ENCODE assay signal across 9 mouse cellular contexts in the genomic region with DNA sequence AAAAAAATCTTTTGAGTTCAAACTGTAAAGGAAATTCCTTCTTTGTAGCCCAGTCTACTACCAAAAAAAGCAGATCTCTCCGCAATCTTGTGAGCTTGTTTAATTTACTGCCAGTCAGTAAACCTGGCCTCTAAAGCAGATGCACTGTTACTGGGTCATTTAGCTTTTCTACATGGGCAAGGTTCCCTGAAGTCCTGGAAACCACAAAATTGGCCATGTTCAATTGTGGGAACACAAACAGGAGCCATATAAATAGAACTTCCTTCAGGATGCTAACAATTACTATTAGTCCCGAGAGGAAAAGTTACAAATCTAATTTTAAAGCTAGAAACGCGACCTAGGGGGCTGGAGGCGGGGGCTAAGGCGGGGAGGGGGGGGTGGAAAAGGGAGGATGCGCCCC. TPM values are rescaled to one million over a fixed set of nuclear protein-coding genes. Genes with fewer than 3 reads are reported as not detected.
DNase-seq lines count a peak whose midpoint lies in the region; ATAC-seq and TF ChIP-seq lines count a peak whose summit lies in the region.
"Had no signal": no experiment of that assay in that cellular context is flagged by ENCODE, and none has a peak within 500 bp of the region (broad histone marks: within the 10 kb centered on the region; RNA-seq: fewer than 3 reads in every experiment).

No protein-coding gene starts in this region.

- peaks cover 10% of the 10 kb centered on the region for H3K79me2 ChIP-seq in CH12.LX (replicated peaks; ENCODE audit: control insufficient read depth, extremely low read depth, insufficient read depth, poor library complexity, severe bottlenecking)

- no peaks in the 10 kb centered on the region for H3K27me3 ChIP-seq in CH12.LX (replicated peaks)
- no peaks in the 10 kb centered on the region for H3K27me3 ChIP-seq in embryonic facial prominence, embryonic 11.5 days (ENCODE audit: control insufficient read depth, insufficient read depth, low read length)
- H3K27me3 ChIP-seq in intestine, embryonic 15.5 days (replicated peaks), result no peaks in the 10 kb centered on the region
- H3K27me3 ChIP-seq: Patski had no signal

- H3K4me1 ChIP-seq in CH12.LX (ENCODE audit: control insufficient read depth in 1 of 2, insufficient read depth in 2 of 2), result peaks cover 0 to 13% of the 10 kb centered on the region in 2 experiments; a peak in 2 of 4 replicates
- H3K4me1 ChIP-seq in embryonic facial prominence, embryonic 11.5 days (ENCODE audit: control insufficient read depth, insufficient read depth, low read length), result no peaks in the 10 kb centered on the region
- H3K4me1 ChIP-seq in intestine, embryonic 15.5 days (replicated peaks), result 0 out of 2 replicates have a peak, but pooled peaks cover 2% of the 10 kb centered on the region
- H3K4me1 ChIP-seq in olfactory bulb, adult 2 months (ENCODE audit: control insufficient read depth, insufficient read depth, low read length), result peaks cover 9% of the 10 kb centered on the region; the same call in 1 of the 2 replicates

- peak overlapping the region; percentile 65 to 74 (median 71) for H3K4me3 ChIP-seq in CH12.LX (replicated peaks in 1 of 3; ENCODE audit: low read depth in 2 of 3, low read length in 2 of 3, poor library complexity in 1 of 3)
- H3K4me3 ChIP-seq in embryonic facial prominence, embryonic 11.5 days (ENCODE audit: low read depth, low read length), result peak overlapping the region; percentile 33
- H3K4me3 ChIP-seq in intestine, embryonic 15.5 days (replicated peaks), result peak overlapping the region; percentile 58
- H3K4me3 ChIP-seq in olfactory bulb, adult 2 months (ENCODE audit: insufficient read depth, low read depth, low read length), result peak overlapping the region; percentile 47

- dilution Hi-C loops in CH12.LX (cut with MboI; ENCODE audit: extremely low pct_ligation_motif_present, extremely low pct_unique_long_range_greater_than_20kb, low sequenced_read_pairs), result no loop called here

- TF ChIP-seq CTCF in CH12.LX (conservative IDR thresholded peaks at IDR 0.05 in 1 of 2, IDR thresholded peaks at IDR 0.05 in 1 of 2; ENCODE audit: low read depth in 2 of 2, low read length in 2 of 2), result no peak
- no peak for TF ChIP-seq CTCF in olfactory bulb, adult 2 months (IDR thresholded peaks at IDR 0.05; ENCODE audit: insufficient read depth, low read depth, low read length)

- H3K9ac ChIP-seq in CH12.LX (ENCODE audit: insufficient read depth, low read depth), result peak overlapping the region; percentile 84
- peak overlapping the region; percentile 58 for H3K9ac ChIP-seq in embryonic facial prominence, embryonic 11.5 days (replicated peaks; ENCODE audit: low read length)
- H3K9ac ChIP-seq in intestine, embryonic 15.5 days, result peak overlapping the region; percentile 58

- no peak for ATAC-seq in embryonic facial prominence, embryonic 11.5 days (replicated peaks; ENCODE audit: insufficient number of reproducible peaks, low FRiP score, low TSS enrichment, low read depth)
- ATAC-seq in intestine, embryonic 15.5 days, result no peak
- ATAC-seq: Patski had no signal

- H3K27ac ChIP-seq in CH12.LX (ENCODE audit: insufficient read depth, low read depth), result no peak overlapping the region
- H3K27ac ChIP-seq in embryonic facial prominence, embryonic 11.5 days (replicated peaks; ENCODE audit: low read depth, low read length), result no peak overlapping the region
- no peak overlapping the region for H3K27ac ChIP-seq in intestine, embryonic 15.5 days
- H3K27ac ChIP-seq in olfactory bulb, adult 2 months (ENCODE audit: insufficient read depth, low read depth, low read length), result no peak overlapping the region

- no peak for TF ChIP-seq POLR2A in CH12.LX (IDR thresholded peaks at IDR 0.05; ENCODE audit: low read depth, low read length)
- no peak for TF ChIP-seq POLR2A in olfactory bulb, adult 2 months (IDR thresholded peaks at IDR 0.05; ENCODE audit: insufficient read depth, low read depth, low read length)

- WGBS in embryonic facial prominence, embryonic 11.5 days, result 7% methylated on average over 7 of the region's 7 CpGs
- WGBS in intestine, embryonic 15.5 days, result 3% methylated on average over 7 of the region's 7 CpGs
- 14% methylated on average over 7 of the region's 7 CpGs for WGBS in olfactory bulb, adult 2 months

- no peak for TF ChIP-seq RAD21 in CH12.LX (IDR thresholded peaks at IDR 0.05; ENCODE audit: low read depth, low read length)

- DNase-seq in embryo, embryonic 11 days, result peak; percentile 20
- DNase-seq in embryo, embryonic 10 days (ENCODE audit: low spot score), result no peak
- DNase-seq in CH12.LX (ENCODE audit: extremely low read depth), result no peak
- DNase-seq in embryonic facial prominence, embryonic 11.5 days (ENCODE audit: low spot score), result peak; percentile 22
- DNase-seq in ovary, postnatal 10 days (ENCODE audit: low spot score), result no peak
- no peak for DNase-seq in left cerebral cortex, adult 18-20 months (ENCODE audit: low spot score in 2 of 2)

- H3K36me3 ChIP-seq in CH12.LX (replicated peaks in 1 of 2; ENCODE audit: control insufficient read depth in 1 of 2, insufficient read depth in 1 of 2, low read length in 1 of 2), result peaks cover 0 to 3% of the 10 kb centered on the region in 2 experiments
- no peaks in the 10 kb centered on the region for H3K36me3 ChIP-seq in embryonic facial prominence, embryonic 11.5 days (replicated peaks; ENCODE audit: control insufficient read depth, insufficient read depth, low read depth, low read length)
- no peaks in the 10 kb centered on the region for H3K36me3 ChIP-seq in intestine, embryonic 15.5 days

- no peak for TF ChIP-seq EP300 in CH12.LX (IDR thresholded peaks at IDR 0.05; ENCODE audit: low read length)

- no peaks in the 10 kb centered on the region for H3K9me3 ChIP-seq in CH12.LX (replicated peaks; ENCODE audit: low read length)
- no peaks in the 10 kb centered on the region for H3K9me3 ChIP-seq in embryonic facial prominence, embryonic 11.5 days (replicated peaks; ENCODE audit: control insufficient read depth, low read length)
- no peaks in the 10 kb centered on the region for H3K9me3 ChIP-seq in intestine, embryonic 15.5 days

- H3K4me2 ChIP-seq in CH12.LX (ENCODE audit: insufficient read depth, low read depth, poor library complexity, severe bottlenecking), result peak overlapping the region; percentile 91; the same call in 1 of the 2 replicates
- H3K4me2 ChIP-seq in embryonic facial prominence, embryonic 11.5 days (ENCODE audit: low read depth, low read length), result peak overlapping the region; percentile 51
- peak overlapping the region; percentile 63 for H3K4me2 ChIP-seq in intestine, embryonic 15.5 days (replicated peaks)

- in situ Hi-C loops in CH12.LX (cut with MboI; ENCODE audit: low pct_ligation_motif_present, low pct_unique_long_range_greater_than_20kb, low sequenced_read_pairs), result no loop called here

TF ChIP-seq in CH12.LX, 34 proteins besides CTCF, POLR2A, EP300 and RAD21:
- TF ChIP-seq MAFK (IDR thresholded peaks at IDR 0.05; ENCODE audit: insufficient replicate concordance, low read length) (no peak), TBP (conservative IDR thresholded peaks at IDR 0.05; ENCODE audit: low read depth, low read length) (no peak), MXI1 (IDR thresholded peaks at IDR 0.05; ENCODE audit: low read depth, low read length) (no peak), GABPA (IDR thresholded peaks at IDR 0.05; ENCODE audit: insufficient replicate concordance, low read depth, low read length) (no peak), ETS1 (conservative IDR thresholded peaks at IDR 0.05; ENCODE audit: low read depth, low read length) (no peak), POLR2AphosphoS2 (IDR thresholded peaks at IDR 0.05; ENCODE audit: low read depth, low read length) (no peak), KAT2A (IDR thresholded peaks at IDR 0.05; ENCODE audit: insufficient replicate concordance, low read length) (no peak), UBTF (IDR thresholded peaks at IDR 0.05; ENCODE audit: low read depth, low read length) (no peak), ZNF384 (IDR thresholded peaks at IDR 0.05; ENCODE audit: low read depth, low read length) (no peak), JUND (conservative IDR thresholded peaks at IDR 0.05; ENCODE audit: low read depth, low read length) (no peak), ZKSCAN1 (IDR thresholded peaks at IDR 0.05; ENCODE audit: borderline replicate concordance, low read depth, low read length) (no peak), ZMIZ1 (IDR thresholded peaks at IDR 0.05; ENCODE audit: low read depth, low read length) (no peak), ELF1 (IDR thresholded peaks at IDR 0.05; ENCODE audit: low read depth, low read length) (no peak), MEF2A (IDR thresholded peaks at IDR 0.05; ENCODE audit: borderline replicate concordance, low read depth, low read length) (no peak), MYC (IDR thresholded peaks at IDR 0.05; ENCODE audit: low read depth, low read length) (no peak), JUN (IDR thresholded peaks at IDR 0.05; ENCODE audit: insufficient read depth, low read depth, low read length) (no peak), RCOR1 (conservative IDR thresholded peaks at IDR 0.05; ENCODE audit: low read depth, low read length) (no peak)

RNA-seq across cellular contexts. Expression of a gene that starts 2.9 kb away (rescaled TPM):
- total RNA-seq in CH12.LX (2012; rRNA removed), result 18.9 and 20.4 TPM in 2 replicates
- 48.4 and 59.3 TPM in 2 replicates for total RNA-seq in CH12.LX (2014; rRNA removed)
- 18.2 and 23.4 TPM in 2 replicates for polyA plus RNA-seq in CH12.LX (2012; ENCODE audit: insufficient read length, low read depth)
- polyA plus RNA-seq in embryonic facial prominence, embryonic 11.5 days (2014; fragmentation: Nextera tagmentation; extraction: Ambion mirVana), result 38.7 and 44.2 TPM in 2 replicates
- polyA plus RNA-seq in intestine, embryonic 15.5 days (2015; fragmentation: Nextera tagmentation; extraction: Ambion mirVana), result 13.9 and 17.5 TPM in 2 replicates
- polyA plus RNA-seq in olfactory bulb, adult 2 months (2012; ENCODE audit: insufficient read depth, insufficient read length, low replicate concordance, missing spikeins), result not detected in 2 replicates
- under 1 TPM; 0.73 to 0.79 TPM for total RNA-seq in left cerebral cortex, adult 18-20 months (2021)

RNA-seq across cellular contexts. Expression of a gene that starts 3.0 kb away (rescaled TPM):
- 4.6 and 5.6 TPM in 2 replicates for total RNA-seq in CH12.LX (2012; rRNA removed)
- 9.8 and 11.5 TPM in 2 replicates for total RNA-seq in CH12.LX (2014; rRNA removed)
- polyA plus RNA-seq in CH12.LX (2012; ENCODE audit: insufficient read length, low read depth), result 5.1 and 6.4 TPM in 2 replicates
- 12.0 and 13.2 TPM in 2 replicates for polyA plus RNA-seq in embryonic facial prominence, embryonic 11.5 days (2014; fragmentation: Nextera tagmentation; extraction: Ambion mirVana)
- 11.6 and 13.7 TPM in 2 replicates for polyA plus RNA-seq in intestine, embryonic 15.5 days (2015; fragmentation: Nextera tagmentation; extraction: Ambion mirVana)
- polyA plus RNA-seq in olfactory bulb, adult 2 months (2012; ENCODE audit: insufficient read depth, insufficient read length, low replicate concordance, missing spikeins), result not detected in 2 replicates
- total RNA-seq in left cerebral cortex, adult 18-20 months (2021), result 1 to 10 TPM; 6.1 to 7.0 TPM

Comparison
In these comparisons a context has a peak if more than half of its experiments do, and no peak if none do; other contexts are left out.
1. DNase-seq: peak in embryo, embryonic 11 days (single experiment) and embryonic facial prominence, embryonic 11.5 days (single experiment); none in embryo, embryonic 10 days (single experiment), CH12.LX (single experiment), ovary, postnatal 10 days (single experiment) and left cerebral cortex, adult 18-20 months (0 of 2).
2. Peak in every context shown above with its lines, with median percentiles within 50 percentile points of each other: H3K4me2 ChIP-seq, H3K4me3 ChIP-seq and H3K9ac ChIP-seq.